Mouse (Mus musculus) cerebellum, adult 2 months (tissue): ENCODE results near the gene Paxip1. TPM values are rescaled to one million over a fixed set of nuclear protein-coding genes. Genes with fewer than 3 reads are reported as not detected.

Experiments used
- DNase-seq, 2 experiments: peaks; one replicate each; pipeline ENCODE4 v3.0.0; 2021
- H3K27ac ChIP-seq: fragments of 200-500 bp; 2 replicates; pipeline ENCODE4 v1.5.1; 2012; ENCODE audit warnings: low read length, control low read depth, inconsistent platforms; ENCODE audit not compliant: insufficient read depth
- H3K27me3 ChIP-seq: fragments of 200-500 bp; 2 replicates; pipeline ENCODE4 v1.6.1; 2012; ENCODE audit warnings: inconsistent platforms, mild to moderate bottlenecking, low read length, moderate library complexity; ENCODE audit not compliant: control insufficient read depth, insufficient read depth
- H3K4me1 ChIP-seq: fragments of 200-500 bp; 2 replicates; pipeline ENCODE4 v1.6.1; 2011; ENCODE audit warnings: low read length; ENCODE audit not compliant: control insufficient read depth, insufficient read depth
- H3K4me3 ChIP-seq: fragments of 200-500 bp; replicated peaks from 2 replicates; pipeline ENCODE3; 2011; ENCODE audit warnings: mild to moderate bottlenecking, low read depth, low read length, control low read depth; ENCODE audit not compliant: insufficient read depth
- CTCF ChIP-seq: fragments of 200-500 bp; IDR thresholded peaks from 2 replicates; pipeline ENCODE4 v1.5.1; 2011; ENCODE audit warnings: low read depth, mild to moderate bottlenecking, control low read depth, low read length, moderate library complexity, borderline replicate concordance; ENCODE audit not compliant: insufficient read depth
- POLR2A ChIP-seq: fragments of 200-500 bp; IDR thresholded peaks from 2 replicates; pipeline ENCODE4 v1.6.1; 2011; ENCODE audit warnings: low read length, control low read depth, borderline replicate concordance; ENCODE audit not compliant: insufficient read depth
- WGBS: fragments of 180-500 bp; shearing (Covaris S2); methylation state at CpG from one replicate; pipeline ENCODE4 v1.1.7; 2018; 5-methylcytosine and 5-hydroxymethylcytosine counted together
- polyA plus RNA-seq: library from polyadenylated mRNA; depleted of rRNA; stranded (reverse); fragments of >200 nt; gene quantifications from 2 replicates; pipeline ENCODE4 v1.2.3, GENCODE M21; 2012

The Paxip1 gene
- polyA plus RNA-seq, 1 experiment, result 32.1 TPM

- no peak overlapping the region for H3K27ac ChIP-seq
- DNase-seq, result peak; percentile 65 to 77
- 4% methylated on average over 1 of the region's 1 CpGs for WGBS
- H3K4me3 ChIP-seq, result no peak overlapping the region
- TF ChIP-seq POLR2A, result no peak
- TF ChIP-seq CTCF, result peak; percentile 90
- no peaks in the 10 kb centered on the region for H3K27me3 ChIP-seq
- H3K4me1 ChIP-seq, result peaks cover 5% of the 10 kb centered on the region
Observed at GRCm38 (mm10) chr5:27793923-27794322, 2.4 kb upstream of the Paxip1 start.

- DNase-seq, result no peak
- Histone ChIP-seq H3K4me1 (peaks cover 5% of the 10 kb centered on the region), H3K4me3 (no peak overlapping the region), H3K27ac (no peak overlapping the region), H3K27me3 (no peaks in the 10 kb centered on the region)
- 46% methylated on average over 9 of the region's 9 CpGs for WGBS
- TF ChIP-seq POLR2A (no peak), CTCF (no peak)
Observed at GRCm38 (mm10) chr5:27792531-27793205, 1.2 kb upstream of the Paxip1 start.

- TF ChIP-seq POLR2A, result no peak
- no peak for TF ChIP-seq CTCF
- no peak overlapping the region for H3K27ac ChIP-seq
- peaks cover 5% of the 10 kb centered on the region for H3K4me1 ChIP-seq
- no peaks in the 10 kb centered on the region for H3K27me3 ChIP-seq
- no peak for DNase-seq
- H3K4me3 ChIP-seq, result peak overlapping the region; percentile 97
- 28% methylated on average over 8 of the region's 8 CpGs for WGBS
Observed at GRCm38 (mm10) chr5:27792173-27792470, 631 bp upstream of the Paxip1 start.

- DNase-seq, result no peak
- TF ChIP-seq POLR2A, result no peak
- TF ChIP-seq CTCF, result no peak
- Histone ChIP-seq H3K27ac (peak overlapping the region; percentile 100), H3K4me3 (peak overlapping the region; percentile 97), H3K4me1 (peaks cover 5% of the 10 kb centered on the region), H3K27me3 (no peaks in the 10 kb centered on the region)
- under 1% methylated on average over 29 of the region's 47 CpGs for WGBS
Observed at GRCm38 (mm10) chr5:27790910-27791288, 592 bp downstream of the Paxip1 start.

GRCm38 (mm10) chr5:27790086-27790909, 1.2 kb downstream of the Paxip1 start:
- peaks cover 5% of the 10 kb centered on the region for H3K4me1 ChIP-seq
- WGBS, result 4% methylated on average over 21 of the region's 21 CpGs
- H3K27me3 ChIP-seq, result no peaks in the 10 kb centered on the region
- peak overlapping the region; percentile 100 for H3K27ac ChIP-seq
- no peak for TF ChIP-seq CTCF
- TF ChIP-seq POLR2A, result no peak
- peak in 1 of 2 experiments; percentile 25 for DNase-seq
- peak overlapping the region; percentile 97 for H3K4me3 ChIP-seq

GRCm38 (mm10) chr5:27789586-27789985, 1.9 kb downstream of the Paxip1 start:
- peaks cover 5% of the 10 kb centered on the region for H3K4me1 ChIP-seq
- no peaks in the 10 kb centered on the region for H3K27me3 ChIP-seq
- H3K4me3 ChIP-seq, result peak overlapping the region; percentile 41
- WGBS, result 37% methylated on average over 10 of the region's 10 CpGs
- DNase-seq, result no peak
- H3K27ac ChIP-seq, result no peak overlapping the region
- no peak for TF ChIP-seq POLR2A
- TF ChIP-seq CTCF, result no peak

- no peak overlapping the region for H3K27ac ChIP-seq
- no peaks in the 10 kb centered on the region for H3K27me3 ChIP-seq
- DNase-seq, result no peak
- TF ChIP-seq POLR2A (no peak), CTCF (no peak)
- no peaks in the 10 kb centered on the region for H3K4me1 ChIP-seq
- H3K4me3 ChIP-seq, result no peak overlapping the region
- 94% methylated on average over 9 of the region's 9 CpGs for WGBS
Observed at GRCm38 (mm10) chr5:27783381-27783780, 8.1 kb downstream of the Paxip1 start.

- Histone ChIP-seq H3K27ac (no peak overlapping the region), H3K27me3 (no peaks in the 10 kb centered on the region), H3K4me1 (peaks cover 4% of the 10 kb centered on the region; the same call in 1 of the 2 replicates), H3K4me3 (no peak overlapping the region)
- WGBS, result 29% methylated on average over 5 of the region's 5 CpGs
- TF ChIP-seq POLR2A (no peak), CTCF (no peak)
- DNase-seq, result no peak
Observed at GRCm38 (mm10) chr5:27767948-27768347, 23.5 kb downstream of the Paxip1 start.
